Mouse (Mus musculus) embryonic stem cell, embryonic (primary cell): Measurements from ENCODE around the gene Stab1.

Experiments
- CTCF ChIA-PET, 4 experiments: fragments of 300-600 bp in 2 of 4; fragments of 350-600 bp in 2 of 4; sonication (Branson Sonifier 250); formaldehyde crosslinking; loops; one replicate each; lab custom pipeline; 2022; ENCODE audit warnings: inconsistent platforms in 2 of 4; lab: Charles Lee
- POLR2A ChIA-PET, 4 experiments: fragments of 300-600 bp in 2 of 4; fragments of 350-600 bp in 2 of 4; sonication (Branson Sonifier 250); formaldehyde crosslinking; loops; one replicate each; lab custom pipeline; 2022; ENCODE audit warnings: antibody characterized with exemption in 4 of 4, inconsistent platforms in 1 of 4; lab: Charles Lee

The Stab1 gene

GRCm38 (mm10) chr14:31160196-31161150 is 8.0 kb downstream of the Stab1 start:
- POLR2A ChIA-PET = interaction anchor here in 1 of 4 experiments (1.3 kb wide), 1 partner anchor 40 kb away, joined by 4 read pairs; no protein-coding TSS in a partner anchor
- CTCF ChIA-PET = no interaction called here

GRCm38 (mm10) chr14:31145694-31146093 is 22.7 kb downstream of the Stab1 start:
- CTCF ChIA-PET = no interaction called here
- POLR2A ChIA-PET = interaction anchor here in 2 of 4 experiments (0.6 to 1.8 kb wide), 7 partner anchors 9 to 26 kb away, joined by 3 to 8 read pairs (median 3); partner anchors contain the start of genes Smim4 (in 1 of the 2) and Stab1 (in 1 of the 2)

- CTCF ChIA-PET = no interaction called here
- POLR2A ChIA-PET = interaction anchor here in 2 of 4 experiments (0.6 to 3.2 kb wide), 5 partner anchors 8 to 426 kb away, joined by 3 to 14 read pairs (median 3); partner anchors contain the start of gene Smim4 (in 1 of the 2)
These were observed 27.4 kb downstream of the Stab1 start for GRCm38 (mm10) chr14:31141011-31141410.

- ChIA-PET POLR2A (interaction anchor here in 2 of 4 experiments (0.9 to 3.2 kb wide), 4 partner anchors 9 to 22 kb away, joined by 3 to 14 read pairs (median 5); partner anchors contain the start of gene Smim4 (in 1 of the 2)), CTCF (interaction anchor here in 1 of 4 experiments (1.2 kb wide), 1 partner anchor 11 kb away, joined by 4 read pairs; the partner anchor contains the start of gene Smim4)
These were observed 28.3 kb downstream of the Stab1 start for GRCm38 (mm10) chr14:31140141-31140540.

GRCm38 (mm10) chr14:31139666-31140065 is 28.8 kb downstream of the Stab1 start:
- CTCF ChIA-PET = interaction anchor here in 2 of 4 experiments (0.7 to 1.2 kb wide), 2 partner anchors 11 to 148 kb away, joined by 3 to 4 read pairs; partner anchors contain the start of gene Smim4 (in 1 of the 2)
- POLR2A ChIA-PET = interaction anchor here in 2 of 4 experiments (0.6 to 3.2 kb wide), 9 partner anchors 9 to 116 kb away, joined by 3 to 14 read pairs (median 4); partner anchors contain the start of gene Smim4 (in 1 of the 2)

GRCm38 (mm10) chr14:31138897-31139429 is 29.5 kb downstream of the Stab1 start:
- ChIA-PET POLR2A (interaction anchor here in 3 of 4 experiments (0.6 to 3.2 kb wide), 10 partner anchors 10 to 116 kb away, joined by 3 to 14 read pairs (median 4); partner anchors contain the start of gene Smim4 (in 1 of the 3)), CTCF (interaction anchor here in 2 of 4 experiments (0.6 kb wide), 2 partner anchors 122 to 323 kb away, joined by 3 to 6 read pairs; no protein-coding TSS in a partner anchor)

- CTCF ChIA-PET = interaction anchor here in 3 of 4 experiments (0.6 to 0.7 kb wide), 6 partner anchors 57 to 348 kb away, joined by 3 to 8 read pairs (median 4); no protein-coding TSS in a partner anchor
- POLR2A ChIA-PET = interaction anchor here in 3 of 4 experiments (0.6 to 3.2 kb wide), 10 partner anchors 10 to 66 kb away, joined by 3 to 14 read pairs (median 4); partner anchors contain the start of genes Smim4 (in 1 of the 3) and Stab1 (in 1 of the 3)
These were observed 30.1 kb downstream of the Stab1 start for GRCm38 (mm10) chr14:31138219-31138896.

- POLR2A ChIA-PET = interaction anchor here in 3 of 4 experiments (0.6 to 3.2 kb wide), 8 partner anchors 10 to 1198 kb away, joined by 3 to 14 read pairs (median 4); partner anchors contain the start of genes Smim4 (in 1 of the 3) and Stab1 (in 1 of the 3)
These were observed 30.6 kb downstream of the Stab1 start for GRCm38 (mm10) chr14:31137791-31138190.

GRCm38 (mm10) chr14:31137281-31137595 is 31.2 kb downstream of the Stab1 start:
- CTCF ChIA-PET = interaction anchor here in 1 of 4 experiments (1.1 kb wide), 1 partner anchor 35 kb away, joined by 3 read pairs; no protein-coding TSS in a partner anchor
- POLR2A ChIA-PET = interaction anchor here in 2 of 4 experiments (0.6 to 2.3 kb wide), 9 partner anchors 9 to 1197 kb away, joined by 3 to 7 read pairs (median 4); partner anchors contain the start of gene Stab1 (in 1 of the 2)

More at GRCm38 (mm10) chr14:31137791-31138190, 30.6 kb downstream of the Stab1 start:
- CTCF ChIA-PET = interaction anchor here in 2 of 4 experiments (0.6 to 1.1 kb wide), 4 partner anchors 35 to 349 kb away, joined by 3 to 5 read pairs (median 4); no protein-coding TSS in a partner anchor

GRCm38 (mm10) chr14:31136411-31137280 is 31.8 kb downstream of the Stab1 start:
- POLR2A ChIA-PET = interaction anchor here in 2 of 4 experiments (0.8 to 2.3 kb wide), 7 partner anchors 10 to 140 kb away, joined by 3 to 7 read pairs (median 4); partner anchors contain the start of gene Stab1 (in 1 of the 2)
- CTCF ChIA-PET = interaction anchor here in 1 of 4 experiments (1.1 kb wide), 1 partner anchor 36 kb away, joined by 3 read pairs; no protein-coding TSS in a partner anchor

- ChIA-PET POLR2A (interaction anchor here in 3 of 4 experiments (0.5 to 2.3 kb wide), 5 partner anchors 21 to 428 kb away, joined by 3 to 7 read pairs (median 4); no protein-coding TSS in a partner anchor), CTCF (no interaction called here)
These were observed 32.7 kb downstream of the Stab1 start for GRCm38 (mm10) chr14:31135495-31136410.

- ChIA-PET CTCF (no interaction called here), POLR2A (interaction anchor here in 1 of 4 experiments (1.4 kb wide), 1 partner anchor 34 kb away, joined by 4 read pairs; the partner anchor contains the start of gene Stab1)
These were observed 34.1 kb downstream of the Stab1 start for GRCm38 (mm10) chr14:31134015-31135000.

GRCm38 (mm10) chr14:31133023-31133665 is 35.3 kb downstream of the Stab1 start:
- CTCF ChIA-PET = no interaction called here
- POLR2A ChIA-PET = interaction anchor here in 2 of 4 experiments (0.6 to 1.4 kb wide), 6 partner anchors 13 to 507 kb away, joined by 3 to 4 read pairs (median 3); partner anchors contain the start of genes Prkcd (in 1 of the 2) and Stab1 (in 1 of the 2)
